9 mouse cellular contexts compared by ENCODE assay signal in genomic region chr7:73583400-73583799, GRCm38 (mm10). TPM values are rescaled to one million over a fixed set of nuclear protein-coding genes. Genes with fewer than 3 reads are reported as not detected.
DNase-seq lines count a peak whose midpoint lies in the region; ATAC-seq lines count a peak whose summit lies in the region.
"Had no signal": no experiment of that assay in that cellular context is flagged by ENCODE, and none has a peak within 500 bp of the region (broad histone marks: within the 10 kb centered on the region; RNA-seq: fewer than 3 reads in every experiment).

No protein-coding gene starts in this region.

- no peaks in the 10 kb centered on the region for H3K9me3 ChIP-seq in heart, embryonic 16.5 days (replicated peaks; ENCODE audit: control insufficient read depth, low read length)
- H3K9me3 ChIP-seq in neural tube, embryonic 13.5 days: no peaks in the 10 kb centered on the region
- no peaks in the 10 kb centered on the region for H3K9me3 ChIP-seq in stomach, embryonic 15.5 days
- H3K9me3 ChIP-seq: neural tube, embryonic 12.5 days had no signal

- H3K4me1 ChIP-seq in heart, embryonic 16.5 days (ENCODE audit: control insufficient read depth, insufficient read depth, low read length): peaks cover 37% of the 10 kb centered on the region
- peaks cover 19% of the 10 kb centered on the region for H3K4me1 ChIP-seq in neural tube, embryonic 13.5 days (replicated peaks)
- H3K4me1 ChIP-seq in stomach, embryonic 15.5 days: peaks cover 29% of the 10 kb centered on the region

- ATAC-seq in heart, embryonic 16.5 days (replicated peaks; ENCODE audit: extremely low read depth, insufficient read depth, low FRiP score): no peak
- no peak for ATAC-seq in neural tube, embryonic 13.5 days (ENCODE audit: low read depth)
- no peak for ATAC-seq in stomach, embryonic 15.5 days (ENCODE audit: insufficient read depth, low FRiP score, low read depth)

- 67% methylated on average over 7 of the region's 7 CpGs for WGBS in heart, embryonic 16.5 days
- 88% methylated on average over 7 of the region's 7 CpGs for WGBS in neural tube, embryonic 13.5 days
- 69% methylated on average over 7 of the region's 7 CpGs for WGBS in stomach, embryonic 15.5 days

- no peak overlapping the region for H3K4me3 ChIP-seq in heart, embryonic 16.5 days (ENCODE audit: low read length)
- no peak overlapping the region for H3K4me3 ChIP-seq in neural tube, embryonic 13.5 days
- H3K4me3 ChIP-seq in stomach, embryonic 15.5 days (replicated peaks): no peak overlapping the region
- H3K4me3 ChIP-seq: neural tube, embryonic 12.5 days had no signal

- no peaks in the 10 kb centered on the region for H3K36me3 ChIP-seq in heart, embryonic 16.5 days (ENCODE audit: control insufficient read depth, insufficient read depth)
- no peaks in the 10 kb centered on the region for H3K36me3 ChIP-seq in neural tube, embryonic 13.5 days
- no peaks in the 10 kb centered on the region for H3K36me3 ChIP-seq in stomach, embryonic 15.5 days
- H3K36me3 ChIP-seq: neural tube, embryonic 12.5 days had no signal

- no peak overlapping the region; the same call in 1 of the 2 replicates for H3K4me2 ChIP-seq in heart, embryonic 16.5 days (ENCODE audit: low read depth, low read length)
- H3K4me2 ChIP-seq in neural tube, embryonic 13.5 days: no peak overlapping the region
- H3K4me2 ChIP-seq in stomach, embryonic 15.5 days: no peak overlapping the region
- H3K4me2 ChIP-seq: neural tube, embryonic 12.5 days had no signal

- H3K27me3 ChIP-seq in heart, embryonic 16.5 days (ENCODE audit: control insufficient read depth, insufficient read depth, low read length): no peaks in the 10 kb centered on the region
- H3K27me3 ChIP-seq in neural tube, embryonic 13.5 days: no peaks in the 10 kb centered on the region
- H3K27me3 ChIP-seq in stomach, embryonic 15.5 days (replicated peaks): no peaks in the 10 kb centered on the region
- H3K27me3 ChIP-seq: neural tube, embryonic 12.5 days had no signal

- DNase-seq in heart, postnatal 14 days: no peak
- DNase-seq in neural tube, embryonic 10.5 days (ENCODE audit: extremely low spot score, low spot score): no peak
- peak; percentile 80 for DNase-seq in induced T-regulatory cell, adult 2 months (ENCODE audit: low read depth)
- no peak for DNase-seq in adrenal gland, postnatal 10 days
- no peak for DNase-seq in adrenal gland, adult 2 months

- H3K27ac ChIP-seq in heart, embryonic 16.5 days (ENCODE audit: low read length): peak overlapping the region; percentile 97
- peak overlapping the region; percentile 81 for H3K27ac ChIP-seq in neural tube, embryonic 13.5 days (replicated peaks)
- H3K27ac ChIP-seq in stomach, embryonic 15.5 days: peak overlapping the region; percentile 94; the same call in 1 of the 2 replicates
- H3K27ac ChIP-seq: neural tube, embryonic 12.5 days had no signal

- intact Hi-C loops in heart, postnatal 14 days (cut with DNase I): no loop called here

- H3K9ac ChIP-seq in heart, embryonic 16.5 days (ENCODE audit: low read length): no peak overlapping the region
- H3K9ac ChIP-seq in neural tube, embryonic 13.5 days: no peak overlapping the region
- no peak overlapping the region for H3K9ac ChIP-seq in stomach, embryonic 15.5 days
- H3K9ac ChIP-seq: neural tube, embryonic 12.5 days had no signal

RNA-seq across cellular contexts. Expression of gene Chd2, which starts 41.8 kb away (rescaled TPM):
- 33.1 and 36.5 TPM in 2 replicates for polyA plus RNA-seq in heart, embryonic 16.5 days (2015; fragmentation: Nextera tagmentation; extraction: Ambion mirVana)
- total RNA-seq in heart, postnatal 14 days (2021): 10 to 100 TPM; 46.4 to 56.0 TPM
- 34.6 and 45.5 TPM in 2 replicates for polyA plus RNA-seq in neural tube, embryonic 13.5 days (2015; fragmentation: Nextera tagmentation; extraction: Ambion mirVana)
- 43.3 and 48.8 TPM in 2 replicates for polyA plus RNA-seq in stomach, embryonic 15.5 days (2015; fragmentation: Nextera tagmentation; extraction: Ambion mirVana)
- total RNA-seq in adrenal gland, postnatal 10 days (2021): 10 to 100 TPM; 42.8 to 62.0 TPM
- 10 to 100 TPM; 28.3 to 45.9 TPM for total RNA-seq in adrenal gland, adult 2 months (2021)
- 11.1 and 12.9 TPM in 2 replicates for polyA plus RNA-seq in adrenal gland, adult 2 months (2012; rRNA removed)
